Mouse (Mus musculus): Measurements from ENCODE around the gene Psme1.

DNA sequence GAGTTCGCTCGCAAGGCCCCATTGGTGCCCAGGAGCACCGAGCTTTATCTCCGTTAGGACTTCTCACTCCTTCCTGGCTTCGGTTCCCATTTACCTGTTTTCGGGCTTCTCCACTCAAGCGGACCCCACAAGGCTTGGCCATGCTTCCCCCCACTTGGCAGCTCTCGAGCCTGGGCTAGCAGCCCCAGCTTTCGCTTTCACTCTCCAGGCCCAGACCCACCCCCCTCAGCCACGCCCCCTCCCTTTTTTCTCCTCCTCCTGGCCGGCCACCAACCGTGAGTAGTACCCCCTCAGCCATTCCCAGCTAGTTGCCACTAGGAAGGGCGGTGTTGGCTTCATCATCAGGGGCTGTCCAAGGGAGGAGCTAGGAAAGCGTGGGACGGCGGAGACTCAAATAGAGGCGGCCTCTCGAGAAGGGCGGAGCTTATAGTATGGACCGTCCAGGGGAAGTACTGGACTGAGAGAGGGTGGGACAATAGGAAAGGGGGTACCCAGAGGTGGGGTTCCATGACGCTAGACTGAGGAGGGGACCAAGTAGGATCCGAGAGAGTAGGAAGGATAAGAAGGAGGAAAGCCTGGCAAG, 12.9 kb downstream of the Psme1 start, which contains the start of gene Psme2:
- no peak for TF ChIP-seq TCF12 (IDR thresholded peaks at IDR 0.05; ENCODE audit: insufficient read depth, poor library complexity, severe bottlenecking)
- no peak for TF ChIP-seq POLR2A (IDR thresholded peaks at IDR 0.05; ENCODE audit: insufficient read length, low read depth)
- no peak for TF ChIP-seq CEBPB (IDR thresholded peaks at IDR 0.05; ENCODE audit: insufficient read depth, poor library complexity, severe bottlenecking)
- no peak for TF ChIP-seq MAX (IDR thresholded peaks at IDR 0.05; ENCODE audit: low read depth)
- no peak for TF ChIP-seq USF1 (IDR thresholded peaks at IDR 0.05; ENCODE audit: low read depth)
- TF ChIP-seq TCF3 (IDR thresholded peaks at IDR 0.05; ENCODE audit: insufficient read length, low read depth) = no peak
- TF ChIP-seq MYOD1 (IDR thresholded peaks at IDR 0.05; ENCODE audit: control insufficient read depth in 1 of 3, insufficient read length in 2 of 3, low read depth in 2 of 3) = no peak
- TF ChIP-seq POLR2AphosphoS2 (IDR thresholded peaks at IDR 0.05; ENCODE audit: insufficient read length, low read depth) = no peak
- no peak for TF ChIP-seq MYOG (IDR thresholded peaks at IDR 0.05; ENCODE audit: control insufficient read depth in 1 of 3, insufficient read depth in 1 of 3, insufficient read length in 2 of 3, low read depth in 2 of 3)

All from myocyte (in vitro differentiated cells).